Mouse (Mus musculus) thymus, adult 2 months (tissue): Measurements from ENCODE around the gene Mb21d2.

ENCODE experiments used
- CTCF ChIP-seq: fragments of 200-500 bp; IDR thresholded peaks from 2 replicates; pipeline ENCODE4 v1.5.1; 2012; ENCODE audit warnings: mild to moderate bottlenecking, control low read depth, low read length, moderate library complexity, borderline replicate concordance; ENCODE audit not compliant: control insufficient read depth, poor library complexity, insufficient read depth; ENCODE audit errors: extremely low read depth
- POLR2A ChIP-seq: fragments of 200-500 bp; IDR thresholded peaks from 2 replicates; pipeline ENCODE4 v1.6.1; 2012; ENCODE audit warnings: mild to moderate bottlenecking, low read length, control low read depth, moderate library complexity; ENCODE audit not compliant: control insufficient read depth, poor library complexity, insufficient read depth; ENCODE audit errors: extremely low read depth

- TF ChIP-seq POLR2A (no peak), CTCF (no peak)
Measured at GRCm38 (mm10) chr16:28809089-28809488, 120.4 kb downstream of the Mb21d2 start.
